Mouse (Mus musculus) forebrain, embryonic 11.5 days (tissue): ENCODE results near the gene Cib1. TPM values are rescaled to one million over a fixed set of nuclear protein-coding genes. Genes with fewer than 3 reads are reported as not detected.

Experiments used
- ATAC-seq: fragments of 200-750 bp; cut with Nextera tagmentation; replicated peaks from 2 replicates; pipeline ENCODE4 v1.8.0; 2017; ENCODE audit warnings: moderate TSS enrichment; ENCODE audit not compliant: low FRiP score
- DNase-seq: peaks from one replicate; pipeline ENCODE4 v3.0.0-alpha.2; 2017; ENCODE audit warnings: low spot score
- H3K27ac ChIP-seq: fragments of 300-500 bp; sonication (generic); 2 replicates; pipeline ENCODE4 v1.5.1; 2014; ENCODE audit warnings: low read depth, low read length
- H3K27me3 ChIP-seq: fragments of 300-500 bp; sonication (generic); 2 replicates; pipeline ENCODE4 v1.6.1; 2014; ENCODE audit warnings: mild to moderate bottlenecking, low read length, mixed read lengths; ENCODE audit not compliant: control insufficient read depth, insufficient read depth
- H3K36me3 ChIP-seq: fragments of 300-500 bp; sonication (generic); 2 replicates; pipeline ENCODE4 v1.6.1; 2014; ENCODE audit warnings: mild to moderate bottlenecking, low read length, moderate library complexity, mixed read lengths; ENCODE audit not compliant: control insufficient read depth, insufficient read depth
- H3K4me1 ChIP-seq: fragments of 300-500 bp; sonication (generic); replicated peaks from 2 replicates; pipeline ENCODE4 v1.6.1; 2014; ENCODE audit warnings: low read length, mixed read lengths; ENCODE audit not compliant: control insufficient read depth, insufficient read depth
- H3K4me2 ChIP-seq: fragments of 300-500 bp; sonication (generic); 2 replicates; pipeline ENCODE4 v1.6.1; 2014; ENCODE audit warnings: low read depth, mild to moderate bottlenecking, low read length, moderate library complexity, mixed read lengths; ENCODE audit not compliant: severe bottlenecking
- H3K4me3 ChIP-seq: fragments of 300-500 bp; sonication (generic); 2 replicates; pipeline ENCODE4 v1.5.1; 2014; ENCODE audit warnings: low read depth, low read length
- H3K9ac ChIP-seq: fragments of 300-500 bp; sonication (generic); 2 replicates; pipeline ENCODE4 v1.6.1; 2014; ENCODE audit warnings: low read length
- H3K9me3 ChIP-seq: fragments of 300-500 bp; sonication (generic); 2 replicates; pipeline ENCODE4 v1.6.1; 2016; ENCODE audit warnings: low read length, mixed read lengths; ENCODE audit not compliant: control insufficient read depth
- WGBS: fragments of 180-500 bp; shearing (Covaris S2); extraction: QIAGEN DNeasy Blood & Tissue Kit; methylation state at CpG from one replicate; pipeline ENCODE4 v1.1.7; 2014; 5-methylcytosine and 5-hydroxymethylcytosine counted together
- polyA plus RNA-seq: library from polyadenylated mRNA; unstranded; fragments of >200 nt; fragmentation: Nextera tagmentation; extraction: Ambion mirVana; gene quantifications from 2 replicates; pipeline ENCODE4 v1.2.1, GENCODE M21; 2014

Gene Cib1
- polyA plus RNA-seq, 1 experiment from 2014 or later: 51.4 TPM

GRCm38 (mm10) chr7:80227065-80227464, 5.5 kb downstream of the Cib1 start:
- ATAC-seq (no peak), DNase-seq (no peak)
- Histone ChIP-seq H3K4me3 (no peak overlapping the region), H3K9me3 (no peaks in the 10 kb centered on the region), H3K27me3 (no peaks in the 10 kb centered on the region), H3K4me1 (0 out of 2 replicates have a peak, but pooled peaks cover 5% of the 10 kb centered on the region), H3K36me3 (peaks cover 10% of the 10 kb centered on the region; the same call in 1 of the 2 replicates), H3K9ac (no peak overlapping the region), H3K27ac (no peak overlapping the region), H3K4me2 (no peak overlapping the region)
- 99% methylated on average over 4 of the region's 4 CpGs for WGBS

- Histone ChIP-seq H3K27ac (no peak overlapping the region), H3K36me3 (peaks cover 24% of the 10 kb centered on the region), H3K9me3 (no peaks in the 10 kb centered on the region), H3K9ac (no peak overlapping the region), H3K4me2 (no peak overlapping the region), H3K4me1 (no peaks in the 10 kb centered on the region), H3K4me3 (no peak overlapping the region), H3K27me3 (no peaks in the 10 kb centered on the region)
- DNase-seq: no peak
- 91% methylated on average over 4 of the region's 4 CpGs for WGBS
- ATAC-seq: no peak
Observed at GRCm38 (mm10) chr7:80221179-80221750, 11.3 kb downstream of the Cib1 start.

- no peak overlapping the region for H3K9ac ChIP-seq
- DNase-seq: no peak
- no peak overlapping the region for H3K4me3 ChIP-seq
- no peak overlapping the region for H3K27ac ChIP-seq
- H3K4me1 ChIP-seq: no peaks in the 10 kb centered on the region
- ATAC-seq: no peak
- no peaks in the 10 kb centered on the region for H3K27me3 ChIP-seq
- H3K36me3 ChIP-seq: peaks cover 22% of the 10 kb centered on the region
- WGBS: 96% methylated on average over 9 of the region's 9 CpGs
- no peak overlapping the region for H3K4me2 ChIP-seq
- no peaks in the 10 kb centered on the region for H3K9me3 ChIP-seq
Observed at GRCm38 (mm10) chr7:80220237-80220797, 12.3 kb downstream of the Cib1 start.

- WGBS: 92% methylated on average over 9 of the region's 9 CpGs
- H3K9ac ChIP-seq: no peak overlapping the region
- no peaks in the 10 kb centered on the region for H3K9me3 ChIP-seq
- H3K4me1 ChIP-seq: no peaks in the 10 kb centered on the region
- DNase-seq (no peak), ATAC-seq (no peak)
- H3K36me3 ChIP-seq: peaks cover 17% of the 10 kb centered on the region
- no peak overlapping the region for H3K4me3 ChIP-seq
- no peak overlapping the region for H3K4me2 ChIP-seq
- no peak overlapping the region for H3K27ac ChIP-seq
- no peaks in the 10 kb centered on the region for H3K27me3 ChIP-seq
Observed at GRCm38 (mm10) chr7:80218666-80219065, 13.9 kb downstream of the Cib1 start.

- H3K4me2 ChIP-seq: no peak overlapping the region
- WGBS: 83% methylated on average over 8 of the region's 8 CpGs
- ATAC-seq: no peak
Observed at GRCm38 (mm10) chr7:80216566-80216965, 16.0 kb downstream of the Cib1 start.

GRCm38 (mm10) chr7:80215398-80215797, 17.2 kb downstream of the Cib1 start:
- Histone ChIP-seq H3K36me3 (peaks cover 20% of the 10 kb centered on the region), H3K4me1 (no peaks in the 10 kb centered on the region; the same call in 1 of the 2 replicates), H3K4me3 (no peak overlapping the region), H3K9ac (no peak overlapping the region; the same call in 1 of the 2 replicates), H3K27me3 (no peaks in the 10 kb centered on the region), H3K27ac (no peak overlapping the region), H3K4me2 (no peak overlapping the region), H3K9me3 (no peaks in the 10 kb centered on the region)
- WGBS: 14% methylated on average over 4 of the region's 4 CpGs
- DNase-seq (peak; percentile 88), ATAC-seq (peak; percentile 87)

More at GRCm38 (mm10) chr7:80216566-80216965, 16.0 kb downstream of the Cib1 start:
- H3K4me1 ChIP-seq: no peaks in the 10 kb centered on the region
- DNase-seq: no peak
- H3K9ac ChIP-seq: no peak overlapping the region
- no peaks in the 10 kb centered on the region for H3K9me3 ChIP-seq
- H3K27ac ChIP-seq: no peak overlapping the region
- no peak overlapping the region for H3K4me3 ChIP-seq
- H3K27me3 ChIP-seq: no peaks in the 10 kb centered on the region
- peaks cover 22% of the 10 kb centered on the region for H3K36me3 ChIP-seq

- H3K27ac ChIP-seq: no peak overlapping the region
- H3K4me1 ChIP-seq: no peaks in the 10 kb centered on the region; the same call in 1 of the 2 replicates
- ATAC-seq (no peak), DNase-seq (no peak)
- no peak overlapping the region for H3K9ac ChIP-seq
- no peaks in the 10 kb centered on the region for H3K9me3 ChIP-seq
- no peak overlapping the region for H3K4me2 ChIP-seq
- H3K36me3 ChIP-seq: peaks cover 13% of the 10 kb centered on the region
- H3K27me3 ChIP-seq: no peaks in the 10 kb centered on the region
- 74% methylated on average over 8 of the region's 8 CpGs for WGBS
- no peak overlapping the region for H3K4me3 ChIP-seq
Observed at GRCm38 (mm10) chr7:80214459-80214858, 18.2 kb downstream of the Cib1 start.

- H3K27ac ChIP-seq: no peak overlapping the region
- H3K36me3 ChIP-seq: peaks cover 4% of the 10 kb centered on the region
- WGBS: 90% methylated on average over 7 of the region's 7 CpGs
- H3K4me3 ChIP-seq: no peak overlapping the region
- no peak for ATAC-seq
- no peaks in the 10 kb centered on the region; the same call in 1 of the 2 replicates for H3K4me1 ChIP-seq
- no peak for DNase-seq
- no peaks in the 10 kb centered on the region for H3K9me3 ChIP-seq
- no peaks in the 10 kb centered on the region for H3K27me3 ChIP-seq
- no peak overlapping the region for H3K4me2 ChIP-seq
- no peak overlapping the region for H3K9ac ChIP-seq
Observed at GRCm38 (mm10) chr7:80213604-80214003, 19.0 kb downstream of the Cib1 start.

GRCm38 (mm10) chr7:80210982-80211381, 21.6 kb downstream of the Cib1 start:
- H3K27ac ChIP-seq: no peak overlapping the region
- H3K4me1 ChIP-seq: no peaks in the 10 kb centered on the region; the same call in 1 of the 2 replicates
- no peak overlapping the region for H3K9ac ChIP-seq

More at GRCm38 (mm10) chr7:80210982-80211381, 21.6 kb downstream of the Cib1 start:
- Histone ChIP-seq H3K4me2 (no peak overlapping the region), H3K27me3 (no peaks in the 10 kb centered on the region), H3K4me3 (no peak overlapping the region), H3K9me3 (no peaks in the 10 kb centered on the region), H3K36me3 (peaks cover 4% of the 10 kb centered on the region)
- no peak for ATAC-seq
- no peak for DNase-seq
- 87% methylated on average over 4 of the region's 4 CpGs for WGBS
